Mouse (Mus musculus) cerebellum, adult 2 months (tissue): Measurements from ENCODE around the gene Fbxl17.

Experiments used
- CTCF ChIP-seq: fragments of 200-500 bp; IDR thresholded peaks from 2 replicates; pipeline ENCODE4 v1.5.1; 2011; ENCODE audit warnings: low read depth, mild to moderate bottlenecking, control low read depth, low read length, moderate library complexity, borderline replicate concordance; ENCODE audit not compliant: insufficient read depth
- POLR2A ChIP-seq: fragments of 200-500 bp; IDR thresholded peaks from 2 replicates; pipeline ENCODE4 v1.6.1; 2011; ENCODE audit warnings: low read length, control low read depth, borderline replicate concordance; ENCODE audit not compliant: insufficient read depth

- TF ChIP-seq CTCF (no peak), POLR2A (no peak)
These were observed 3.7 kb downstream of the Fbxl17 start for GRCm38 (mm10) chr17:63496153-63496552.
